Mouse (Mus musculus) brain, embryonic 14.5 days (tissue): Measurements from ENCODE around the gene Rasl11b.

Experiments used
- CTCF ChIP-seq: fragments of 200-500 bp; IDR thresholded peaks from 2 replicates; pipeline ENCODE4 v1.5.1; 2012; ENCODE audit warnings: inconsistent platforms, mild to moderate bottlenecking, moderate library complexity, borderline replicate concordance; ENCODE audit not compliant: insufficient read depth, insufficient read length; ENCODE audit errors: extremely low read depth
- POLR2A ChIP-seq: fragments of 200-500 bp; IDR thresholded peaks from 2 replicates; pipeline ENCODE4 v1.6.1; 2012; ENCODE audit warnings: mild to moderate bottlenecking, inconsistent platforms, borderline replicate concordance; ENCODE audit not compliant: poor library complexity, insufficient read depth, insufficient read length, severe bottlenecking; ENCODE audit errors: extremely low read depth

- TF ChIP-seq POLR2A (no peak), CTCF (no peak)
Measured at GRCm38 (mm10) chr5:74196307-74196618, 1.2 kb downstream of the Rasl11b start.
